Comparison of ENCODE assay signal across 8 mouse cellular contexts in genomic region chr15:83085901-83086300, GRCm38 (mm10). TPM values are rescaled to one million over a fixed set of nuclear protein-coding genes. Genes with fewer than 3 reads are reported as not detected.
DNase-seq lines count a peak whose midpoint lies in the region; ATAC-seq and TF ChIP-seq lines count a peak whose summit lies in the region.

No protein-coding gene starts in this region.

- no peak overlapping the region for H3K9ac ChIP-seq in heart, embryonic 11.5 days (ENCODE audit: low read depth, low read length)
- no peak overlapping the region for H3K9ac ChIP-seq in intestine, embryonic 15.5 days

- ATAC-seq in heart, embryonic 11.5 days (replicated peaks; ENCODE audit: insufficient number of reproducible peaks, low FRiP score, low TSS enrichment) = no peak
- ATAC-seq in intestine, embryonic 15.5 days = no peak

- no peak overlapping the region for H3K27ac ChIP-seq in heart, embryonic 11.5 days (ENCODE audit: low read depth, low read length)
- H3K27ac ChIP-seq in cortical plate, adult 2 months (ENCODE audit: insufficient read depth, low read length) = no peak overlapping the region
- H3K27ac ChIP-seq in intestine, embryonic 15.5 days = no peak overlapping the region

- H3K4me2 ChIP-seq in heart, embryonic 11.5 days = no peak overlapping the region
- no peak overlapping the region for H3K4me2 ChIP-seq in intestine, embryonic 15.5 days (replicated peaks)

- H3K4me3 ChIP-seq in heart, embryonic 11.5 days (ENCODE audit: low read depth, low read length) = no peak overlapping the region
- no peak overlapping the region for H3K4me3 ChIP-seq in cortical plate, adult 2 months (ENCODE audit: insufficient read depth, low read length)
- H3K4me3 ChIP-seq in intestine, embryonic 15.5 days (replicated peaks) = no peak overlapping the region

- H3K9me3 ChIP-seq in heart, embryonic 11.5 days (replicated peaks; ENCODE audit: control insufficient read depth, low read length) = no peaks in the 10 kb centered on the region
- no peaks in the 10 kb centered on the region for H3K9me3 ChIP-seq in intestine, embryonic 15.5 days

- no peak for TF ChIP-seq POLR2A in cortical plate, adult 2 months (IDR thresholded peaks at IDR 0.05; ENCODE audit: extremely low read depth, insufficient read depth, low read length)

- DNase-seq in heart, adult 18-20 months = peak; percentile 49 to 53
- DNase-seq in urinary bladder, postnatal 14 days (ENCODE audit: low spot score) = peak; percentile 59
- DNase-seq in urinary bladder, adult 2 months (ENCODE audit: low spot score) = no peak
- DNase-seq in kidney, postnatal 36 days = peak; percentile 38 to 85
- peak; percentile 60 for DNase-seq in retina, embryonic 14.5 days (ENCODE audit: low spot score)

- H3K4me1 ChIP-seq in heart, embryonic 11.5 days (ENCODE audit: control insufficient read depth, insufficient read depth, low read length) = peaks cover 9% of the 10 kb centered on the region; the same call in 1 of the 2 replicates
- 0 out of 2 replicates have a peak, but pooled peaks cover 3% of the 10 kb centered on the region for H3K4me1 ChIP-seq in cortical plate, adult 2 months (ENCODE audit: control insufficient read depth, insufficient read depth, low read length)
- peaks cover 3% of the 10 kb centered on the region for H3K4me1 ChIP-seq in intestine, embryonic 15.5 days (replicated peaks)

- peaks cover 15% of the 10 kb centered on the region for H3K27me3 ChIP-seq in heart, embryonic 11.5 days (ENCODE audit: control insufficient read depth, insufficient read depth, low read length)
- H3K27me3 ChIP-seq in intestine, embryonic 15.5 days (replicated peaks) = no peaks in the 10 kb centered on the region; the same call in 1 of the 2 replicates

- peak; percentile 60 for TF ChIP-seq CTCF in cortical plate, adult 2 months (IDR thresholded peaks at IDR 0.05; ENCODE audit: extremely low read depth, insufficient read depth, low read length)

- H3K36me3 ChIP-seq in heart, embryonic 11.5 days (ENCODE audit: control insufficient read depth, insufficient read depth, low read length) = no peaks in the 10 kb centered on the region
- H3K36me3 ChIP-seq in intestine, embryonic 15.5 days = no peaks in the 10 kb centered on the region

- 16% methylated on average over 7 of the region's 7 CpGs for WGBS in heart, embryonic 11.5 days (ENCODE audit: insufficient replicate concordance)
- WGBS in intestine, embryonic 15.5 days = 36% methylated on average over 7 of the region's 7 CpGs

RNA-seq across cellular contexts. Expression of gene Serhl, which starts 3.4 kb away (rescaled TPM):
- 10 to 100 TPM; 46.1 to 55.5 TPM for total RNA-seq in heart, adult 18-20 months (2021)
- polyA plus RNA-seq in heart, embryonic 11.5 days (2014; fragmentation: Nextera tagmentation; extraction: Ambion mirVana) = 56.4 and 68.5 TPM in 2 replicates
- polyA plus RNA-seq in urinary bladder, adult 2 months (2012; rRNA removed) = 48.2 and 70.3 TPM in 2 replicates
- polyA plus RNA-seq in cortical plate, adult 2 months (2012; rRNA removed) = 15.9 and 16.4 TPM in 2 replicates
- 56.3 and 61.7 TPM in 2 replicates for polyA plus RNA-seq in intestine, embryonic 15.5 days (2015; fragmentation: Nextera tagmentation; extraction: Ambion mirVana)

RNA-seq across cellular contexts. Expression of gene Rrp7a, which starts 36.7 kb away (rescaled TPM):
- total RNA-seq in heart, adult 18-20 months (2021) = 10 to 100 TPM; 28.6 to 37.9 TPM
- 34.9 and 42.7 TPM in 2 replicates for polyA plus RNA-seq in heart, embryonic 11.5 days (2014; fragmentation: Nextera tagmentation; extraction: Ambion mirVana)
- polyA plus RNA-seq in urinary bladder, adult 2 months (2012; rRNA removed) = 56.1 and 60.9 TPM in 2 replicates
- polyA plus RNA-seq in cortical plate, adult 2 months (2012; rRNA removed) = 126 and 128 TPM in 2 replicates
- 64.0 and 66.7 TPM in 2 replicates for polyA plus RNA-seq in intestine, embryonic 15.5 days (2015; fragmentation: Nextera tagmentation; extraction: Ambion mirVana)

RNA-seq across cellular contexts. Expression of gene Nfam1, which starts 52.8 kb away (rescaled TPM):
- total RNA-seq in heart, adult 18-20 months (2021) = 1 to 10 TPM; 1.5 to 2.0 TPM
- polyA plus RNA-seq in heart, embryonic 11.5 days (2014; fragmentation: Nextera tagmentation; extraction: Ambion mirVana) = 1.6 and 1.7 TPM in 2 replicates
- 4.6 and 5.0 TPM in 2 replicates for polyA plus RNA-seq in urinary bladder, adult 2 months (2012; rRNA removed)
- 2.1 and 2.6 TPM in 2 replicates for polyA plus RNA-seq in cortical plate, adult 2 months (2012; rRNA removed)
- 3.7 and 3.8 TPM in 2 replicates for polyA plus RNA-seq in intestine, embryonic 15.5 days (2015; fragmentation: Nextera tagmentation; extraction: Ambion mirVana)
